Mouse (Mus musculus): ENCODE measurements at regions not wholly inside any gene's neighbourhood (a gene's known extent, or its start where the extent isn't known, plus 50 kb on each side); places are given as distances from the start of the nearest gene placed in this dataset.

DNA sequence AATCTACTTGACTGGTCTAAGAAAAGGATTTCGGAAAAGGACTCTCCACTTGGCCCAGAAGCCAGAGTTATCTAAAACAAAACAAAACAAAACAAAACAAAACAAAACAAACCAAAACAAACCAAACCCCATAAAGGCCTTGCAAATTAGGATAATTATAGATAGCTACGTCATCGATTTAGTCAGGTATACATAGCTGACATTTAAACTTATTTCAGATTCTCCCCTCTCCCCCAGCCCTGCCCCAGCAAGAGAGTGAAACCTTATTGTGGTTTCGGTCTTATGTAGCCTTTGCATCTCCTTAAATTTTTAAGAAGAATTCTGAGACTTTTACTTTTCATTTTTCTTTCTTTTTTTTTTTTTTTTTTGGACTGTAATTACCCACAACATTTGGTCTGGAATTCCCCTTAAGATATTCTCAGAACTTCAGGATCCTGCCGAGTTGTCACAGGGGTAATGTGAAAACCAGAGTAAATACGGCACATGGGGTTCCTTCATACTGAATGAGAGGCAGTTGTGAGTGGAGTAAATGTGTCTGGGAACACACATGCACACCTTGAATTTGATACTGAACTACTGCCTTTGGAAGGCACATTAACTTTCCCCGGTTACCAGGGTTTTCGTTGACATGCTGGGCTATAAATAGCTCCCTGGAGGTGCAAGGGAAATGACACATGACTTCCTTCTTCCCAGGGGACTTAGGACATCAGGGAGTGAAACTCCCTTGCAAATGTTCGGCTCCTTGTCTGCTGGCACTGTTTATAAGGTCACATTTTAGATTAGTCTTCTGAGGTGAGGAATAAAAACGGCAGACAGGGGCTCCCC is 94.8 kb upstream of the Rap1b start:
- DNase-seq (ENCODE audit: low read depth), result peak; percentile 25

DNA sequence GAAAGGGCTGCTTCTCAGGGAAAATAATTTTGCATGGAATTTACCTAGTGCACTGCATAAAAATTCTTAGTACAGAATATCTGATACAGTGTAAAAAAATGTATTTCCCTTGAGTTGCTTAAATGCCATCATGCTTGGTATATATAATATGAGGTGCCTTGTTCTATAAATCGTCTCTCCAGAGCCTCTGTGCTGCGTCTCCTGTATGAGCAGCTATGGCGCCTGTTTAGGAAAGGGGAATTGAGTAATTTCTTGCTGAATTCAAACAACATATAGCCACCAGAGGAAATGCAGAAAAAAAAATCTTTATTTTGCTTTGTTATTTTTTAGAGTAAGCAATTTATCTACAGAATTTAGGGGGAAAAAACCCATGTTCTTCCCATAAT is 95.4 kb upstream of the Rap1b start:
- no peak for DNase-seq (ENCODE audit: low read depth)

DNA sequence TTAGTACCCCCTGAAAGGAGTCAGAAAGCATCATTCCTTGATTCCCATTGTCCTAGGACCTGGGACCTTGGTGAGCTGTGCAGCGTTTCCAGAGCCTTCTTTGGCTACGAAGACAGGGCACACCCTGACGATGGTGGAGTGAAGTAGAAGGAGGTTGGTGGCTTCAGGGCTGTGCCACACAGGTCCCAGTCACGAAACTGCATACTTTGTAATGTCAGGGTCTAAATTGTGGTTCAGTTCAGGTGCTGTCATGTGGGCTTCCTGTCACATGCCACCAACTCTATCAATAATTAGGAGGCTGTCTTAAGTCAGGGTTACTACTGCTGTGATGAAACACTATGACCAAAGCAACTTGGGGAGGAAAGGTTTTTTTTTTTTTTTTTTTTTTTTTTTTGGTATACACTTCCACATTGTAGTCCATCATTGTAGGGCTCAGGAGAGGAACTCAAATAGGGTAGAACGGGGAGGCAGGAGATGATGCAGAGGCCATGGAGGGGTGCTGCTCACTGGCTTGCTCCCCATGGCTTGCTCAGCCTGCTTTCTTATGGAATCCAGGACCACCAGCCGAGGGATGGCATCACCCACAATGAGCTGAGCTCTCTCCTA is 98.0 kb upstream of the Rap1b start:
- DNase-seq (ENCODE audit: low read depth), result no peak

DNA sequence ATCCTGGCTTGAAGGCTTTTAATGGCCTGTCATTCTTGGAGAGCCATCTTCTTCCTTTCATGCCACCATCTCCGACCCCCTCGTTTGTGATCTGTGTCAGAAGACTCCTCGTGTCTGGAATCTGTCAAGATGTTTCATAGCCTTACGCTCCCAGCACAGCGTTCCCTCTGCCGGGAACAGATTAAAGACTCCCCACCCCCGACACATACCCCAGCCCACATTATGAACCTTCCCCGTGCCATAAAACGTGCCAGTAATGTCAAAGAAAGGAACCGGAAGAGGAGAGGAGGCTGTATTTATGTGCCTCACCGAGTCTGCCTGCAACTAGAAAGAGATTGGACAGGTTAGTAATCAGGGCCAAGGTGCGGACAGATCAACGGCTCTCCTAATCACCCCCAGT is 101.4 kb upstream of the Rap1b start:
- DNase-seq (ENCODE audit: low read depth), result no peak

DNA sequence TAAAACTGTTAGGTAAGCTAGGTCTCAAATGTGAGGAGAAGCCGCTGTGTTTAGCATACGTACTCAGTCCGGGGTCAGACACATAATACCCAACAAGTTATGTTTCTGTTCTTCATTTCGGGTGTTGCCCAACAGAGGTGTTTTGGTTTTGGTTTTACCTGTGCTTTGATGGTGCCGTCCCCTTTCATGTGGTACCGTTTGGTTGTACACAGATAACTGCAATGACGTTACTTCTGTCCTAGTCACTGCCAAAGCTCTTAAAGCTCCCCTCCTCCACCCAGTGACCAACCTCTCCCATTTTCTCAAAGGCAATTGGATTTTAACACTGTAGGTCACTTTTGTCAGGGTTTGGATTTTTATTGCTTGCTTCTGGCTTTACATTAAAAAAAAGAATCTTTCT is 102.1 kb upstream of the Rap1b start:
- no peak for DNase-seq (ENCODE audit: low read depth)

DNA sequence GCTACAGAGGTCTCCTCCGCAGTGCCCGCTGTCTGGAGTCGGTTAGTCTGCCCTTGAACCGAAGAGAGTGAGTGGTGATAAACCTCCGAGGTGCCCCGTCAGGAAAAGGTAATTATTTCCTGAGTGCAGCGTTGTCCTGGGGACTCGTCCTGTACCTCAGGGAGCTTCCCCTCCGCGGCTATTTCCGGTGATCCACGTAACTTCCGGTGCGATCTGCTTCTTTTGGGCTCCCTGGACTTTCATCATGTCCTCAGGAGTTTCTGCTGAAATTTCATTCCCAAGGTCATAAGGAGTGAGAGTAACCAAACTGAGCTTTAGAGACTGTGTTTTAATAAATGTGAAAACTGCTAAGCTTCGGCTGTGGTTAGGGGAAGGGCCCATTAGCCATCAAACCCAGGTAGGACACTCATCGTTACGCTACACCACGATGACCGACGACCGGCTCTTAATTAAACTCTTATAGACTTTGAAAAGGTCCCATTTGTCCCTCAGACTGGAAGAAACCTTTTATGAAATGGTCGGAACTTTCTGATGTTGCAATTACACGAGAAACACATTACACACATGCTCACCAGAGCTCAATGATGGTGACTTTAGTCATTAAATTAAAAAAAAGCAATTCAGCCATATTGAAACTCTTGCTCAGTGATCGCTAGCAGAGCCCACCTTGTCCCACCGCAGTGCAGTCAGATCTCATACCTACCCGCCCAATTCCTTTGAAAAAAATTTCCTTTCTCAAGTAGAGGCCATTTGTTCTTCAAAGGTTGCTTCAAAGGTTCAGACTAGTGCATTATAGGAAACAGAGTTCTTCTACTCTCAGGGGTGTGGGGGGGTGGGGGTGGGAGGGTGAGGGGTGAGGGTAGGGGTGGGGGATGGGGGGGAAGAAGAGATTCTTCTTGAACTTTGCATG is 106.5 kb upstream of the Rap1b start:
- no peak for DNase-seq (ENCODE audit: low read depth)

DNA sequence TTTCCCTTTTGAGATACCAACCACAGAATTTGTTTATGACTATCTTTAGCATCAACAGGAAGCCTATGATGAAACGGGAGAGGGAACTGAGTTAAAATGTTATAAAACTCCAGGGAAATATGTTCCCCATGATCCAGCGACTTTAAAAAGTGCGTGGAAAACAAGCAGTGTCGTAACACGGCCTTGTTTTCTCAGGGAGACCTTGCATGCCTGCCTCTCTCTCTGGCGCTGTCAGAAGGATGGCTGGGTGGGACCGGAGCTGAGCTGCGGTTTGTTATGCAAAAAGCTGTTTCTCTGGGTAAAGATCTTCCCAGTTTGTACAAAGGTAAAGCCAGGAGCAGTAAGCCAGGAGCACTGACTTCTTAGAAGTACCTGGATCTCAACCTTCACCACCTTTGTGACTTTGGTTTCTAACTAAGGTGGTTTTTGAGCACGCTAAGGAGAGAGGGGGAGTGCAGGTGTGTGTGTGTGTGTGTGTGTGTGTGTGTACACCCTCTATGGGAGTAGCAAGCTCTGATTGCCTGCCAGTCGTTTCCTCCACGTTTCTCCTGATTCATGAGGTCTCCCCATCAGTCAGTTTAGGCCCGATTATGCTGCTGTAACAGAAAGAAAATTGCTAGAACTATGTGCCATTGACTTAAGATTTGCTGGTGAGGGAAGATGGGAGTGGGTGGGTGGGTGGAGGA is 107.3 kb upstream of the Rap1b start:
- peak; percentile 37 for DNase-seq (ENCODE audit: low read depth)

DNA sequence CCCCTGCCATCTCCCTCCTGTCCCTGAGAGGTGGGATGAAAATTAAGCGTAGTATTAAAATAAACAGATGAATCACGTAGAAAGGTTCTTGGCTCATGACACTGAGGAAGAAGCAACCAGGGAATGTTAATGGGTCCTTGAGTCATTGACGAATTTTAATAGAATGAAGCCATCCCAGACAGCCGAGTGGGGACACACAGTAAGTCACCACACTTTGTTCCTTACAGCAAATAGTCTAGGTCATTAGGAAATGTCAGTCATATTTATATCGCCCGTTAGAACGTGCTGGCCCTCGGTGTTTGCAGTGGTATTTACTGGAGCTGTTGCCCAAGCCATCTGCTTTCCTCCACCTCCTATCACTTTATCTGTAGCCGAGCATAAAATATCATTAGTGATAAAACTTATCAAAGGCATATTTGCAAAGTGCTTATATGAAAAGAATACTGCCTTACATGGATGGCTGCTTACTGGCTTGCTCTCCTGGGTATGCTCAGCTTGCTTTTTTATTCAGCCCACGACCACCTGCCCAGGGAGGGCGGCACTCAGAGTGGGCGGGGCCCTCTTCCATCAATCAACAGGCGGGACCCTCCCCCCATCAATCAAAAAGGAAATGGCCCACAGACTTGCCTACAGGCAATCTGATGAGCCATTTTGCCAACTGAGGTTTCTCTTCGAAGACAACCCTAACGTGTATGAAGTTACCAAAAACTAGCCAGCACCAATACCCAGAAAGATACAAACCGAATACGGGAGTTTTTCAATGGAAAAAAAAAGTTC is 110.5 kb upstream of the Rap1b start:
- DNase-seq (ENCODE audit: low read depth), result no peak

DNA sequence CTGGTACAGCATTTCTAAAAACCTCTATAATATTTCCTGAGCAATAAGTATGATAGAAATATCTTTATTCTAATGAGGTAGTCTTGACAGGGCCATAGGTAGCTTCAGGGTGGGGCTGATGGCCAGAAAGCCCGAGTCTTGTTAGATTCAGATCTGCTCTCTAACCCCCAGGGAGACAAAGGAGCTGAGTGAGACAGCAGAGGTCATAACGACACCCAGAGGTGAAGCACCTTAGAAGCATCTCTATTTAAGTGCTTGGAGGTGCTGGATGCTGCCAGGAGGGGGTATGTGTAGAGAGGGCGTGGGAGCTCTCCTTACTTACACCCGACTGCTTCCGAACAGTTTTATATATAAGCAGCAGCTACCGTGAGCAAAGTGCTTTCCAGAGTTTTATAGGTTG is 128.9 kb upstream of the Rap1b start:
- no peak for DNase-seq (ENCODE audit: low read depth)

DNA sequence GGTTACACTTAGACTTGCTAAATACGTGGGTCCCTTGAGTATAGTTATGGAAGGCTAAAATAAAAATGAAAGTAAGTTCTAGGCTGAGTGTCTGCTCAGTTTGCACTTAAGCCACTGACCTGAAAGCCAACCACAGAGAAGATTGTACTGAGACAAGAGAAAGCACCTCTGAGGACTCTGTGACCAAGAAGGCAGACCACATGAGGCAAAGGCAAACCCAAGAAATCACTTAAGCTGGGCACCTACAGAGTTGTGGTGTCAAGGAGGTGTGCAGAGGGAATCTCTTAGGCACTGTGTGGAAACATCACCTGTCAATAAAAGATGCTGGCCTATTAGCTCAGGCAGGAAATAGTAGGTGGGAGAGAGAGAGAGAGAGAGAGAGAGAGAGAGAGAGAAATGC is 129.6 kb upstream of the Rap1b start:
- DNase-seq (ENCODE audit: low read depth), result no peak

DNA sequence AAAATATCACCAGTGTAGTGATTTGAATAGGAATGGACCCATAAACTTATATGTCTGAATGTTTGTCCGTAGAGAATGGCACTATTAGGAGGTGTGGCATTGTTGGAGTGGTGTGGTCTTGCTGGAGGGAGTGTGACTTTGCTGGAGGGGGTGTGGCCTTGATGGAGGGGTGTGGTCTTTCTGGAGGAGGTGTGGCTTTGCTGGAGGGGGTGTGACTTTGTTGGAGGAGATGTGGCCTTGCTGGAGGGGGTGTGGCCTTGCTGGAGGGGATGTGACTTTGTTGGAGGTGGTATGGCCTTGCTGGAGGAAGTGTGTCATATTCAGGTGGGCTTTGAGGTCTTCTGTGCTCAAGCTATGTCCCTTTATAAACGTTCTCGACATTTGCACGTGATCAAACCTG is 133.3 kb upstream of the Rap1b start:
- no peak for DNase-seq (ENCODE audit: low read depth)

DNA sequence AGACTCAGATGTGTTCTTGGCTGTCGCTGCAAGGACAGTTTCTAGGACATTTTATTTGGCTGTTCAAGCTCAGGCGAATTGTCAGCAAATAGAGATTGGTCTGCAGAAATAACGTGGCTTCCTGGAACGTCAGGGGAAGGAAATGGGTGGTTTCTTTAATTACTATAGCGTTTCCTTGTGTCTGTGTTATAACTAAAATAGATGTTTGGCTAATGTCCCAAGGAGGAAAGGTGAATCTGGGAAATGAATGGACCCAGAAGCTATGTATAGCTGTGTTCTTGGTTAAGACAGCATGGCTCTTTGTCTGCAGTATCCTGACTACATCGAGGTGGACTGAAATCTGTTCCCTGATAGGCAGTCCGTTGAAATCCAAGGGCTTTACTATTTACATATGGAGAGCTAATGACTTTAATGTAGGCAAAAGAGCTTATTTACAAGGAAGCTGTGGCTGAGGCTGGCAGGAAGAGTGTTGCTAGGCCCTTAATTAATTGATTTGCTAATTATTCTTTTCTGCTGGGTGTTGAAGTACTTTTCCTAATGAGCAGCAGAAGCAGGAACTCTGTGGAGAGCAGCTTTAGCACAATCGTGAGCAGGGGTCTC is 136.9 kb upstream of the Rap1b start:
- no peak for DNase-seq (ENCODE audit: low read depth)

DNA sequence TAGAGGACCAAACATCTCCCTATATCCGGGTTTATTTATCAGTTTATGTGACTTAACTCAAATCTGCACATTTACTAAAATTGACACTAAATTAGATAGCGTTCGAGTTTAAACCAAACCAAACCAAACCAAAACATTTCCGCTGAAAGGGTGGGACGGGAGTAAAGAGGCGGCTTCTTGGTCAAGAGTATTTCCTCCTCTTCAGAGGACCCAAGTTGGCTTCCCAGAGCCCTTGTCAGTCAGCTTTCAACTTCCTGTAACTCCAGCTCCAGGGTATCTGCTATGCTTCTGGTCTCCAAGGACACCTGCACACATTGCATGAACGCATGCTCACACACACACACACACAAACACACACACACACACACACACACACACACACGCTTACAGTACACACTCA is 137.4 kb upstream of the Rap1b start:
- DNase-seq (ENCODE audit: low read depth), result no peak

DNA sequence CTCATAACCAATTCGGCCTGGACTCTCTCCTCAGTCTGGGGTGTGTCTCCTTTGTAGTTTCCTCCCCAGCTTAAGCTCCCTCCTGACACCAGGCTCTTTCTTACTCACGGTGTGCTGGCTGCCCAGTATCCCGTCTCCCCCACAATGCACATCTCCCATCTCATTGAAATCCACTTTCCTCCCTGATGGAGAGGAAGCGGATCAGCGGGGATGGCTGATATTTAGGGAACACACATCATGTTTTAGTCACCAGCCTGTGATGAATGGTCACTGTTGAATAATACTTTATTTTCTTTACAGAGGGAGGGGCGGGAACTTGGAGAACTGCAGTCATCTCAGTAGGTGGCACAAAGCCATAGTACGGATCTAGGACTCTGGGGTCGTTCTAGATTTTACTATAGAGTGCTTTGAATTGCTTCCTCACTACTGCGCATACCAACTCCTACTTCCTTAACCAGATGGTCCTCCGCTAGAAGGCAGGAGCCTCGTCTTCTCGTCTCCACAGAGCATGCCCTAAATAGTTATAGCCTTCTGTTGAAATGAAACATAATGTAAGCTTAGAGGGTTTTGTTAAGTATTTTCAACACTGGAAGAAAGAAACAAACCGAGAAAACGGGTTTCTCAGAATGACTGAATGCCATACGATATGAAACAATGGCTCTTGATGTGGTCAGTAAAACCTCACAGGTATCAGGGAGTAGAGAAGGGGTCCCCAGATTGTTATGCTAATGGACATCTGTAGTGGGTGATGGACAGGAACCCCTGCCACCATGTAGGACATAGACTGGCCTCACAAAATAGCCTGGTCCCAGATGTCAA is 139.2 kb upstream of the Rap1b start:
- DNase-seq (ENCODE audit: low read depth), result peak; percentile 56

DNA sequence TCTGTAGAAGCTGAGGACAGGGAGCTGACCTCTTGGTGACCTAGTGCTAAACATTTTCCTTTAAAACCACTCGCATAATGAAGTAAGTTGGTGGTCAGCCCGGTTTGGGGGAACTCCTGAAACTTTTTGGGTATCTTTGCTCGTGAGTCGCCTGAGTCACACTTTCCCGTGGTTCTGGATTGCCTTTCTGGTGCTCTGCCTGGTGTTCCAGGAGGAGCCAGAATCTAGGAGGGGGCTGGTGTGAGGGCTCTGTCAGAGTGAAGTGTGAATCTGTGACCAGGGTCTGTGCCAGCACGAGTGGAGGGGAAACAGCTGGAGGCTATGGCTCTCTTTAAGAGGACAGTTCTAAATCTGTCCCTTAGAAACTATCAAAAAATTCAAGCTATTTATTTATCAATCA is 141.8 kb upstream of the Rap1b start:
- DNase-seq (ENCODE audit: low read depth), result peak; percentile 77

DNA sequence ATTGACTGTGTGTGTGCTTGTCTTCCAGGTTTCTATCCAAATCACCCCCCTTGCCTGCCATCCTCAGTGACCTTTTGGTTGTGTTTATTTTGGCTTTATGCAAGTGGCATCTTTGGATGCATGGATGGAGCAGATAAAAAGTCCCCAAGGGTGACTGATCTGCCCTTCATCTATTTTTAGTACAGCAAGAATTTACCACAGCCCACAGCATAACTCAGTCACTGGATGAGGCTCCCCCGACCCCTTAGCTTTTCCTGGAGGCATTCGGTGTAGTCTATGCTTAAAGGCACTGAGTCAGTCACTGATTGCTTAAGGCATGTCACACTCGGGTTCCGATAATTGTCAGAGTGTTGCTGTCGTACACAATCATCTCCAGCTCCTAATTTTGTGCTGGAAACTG is 142.2 kb upstream of the Rap1b start:
- peak; percentile 61 for DNase-seq (ENCODE audit: low read depth)

DNA sequence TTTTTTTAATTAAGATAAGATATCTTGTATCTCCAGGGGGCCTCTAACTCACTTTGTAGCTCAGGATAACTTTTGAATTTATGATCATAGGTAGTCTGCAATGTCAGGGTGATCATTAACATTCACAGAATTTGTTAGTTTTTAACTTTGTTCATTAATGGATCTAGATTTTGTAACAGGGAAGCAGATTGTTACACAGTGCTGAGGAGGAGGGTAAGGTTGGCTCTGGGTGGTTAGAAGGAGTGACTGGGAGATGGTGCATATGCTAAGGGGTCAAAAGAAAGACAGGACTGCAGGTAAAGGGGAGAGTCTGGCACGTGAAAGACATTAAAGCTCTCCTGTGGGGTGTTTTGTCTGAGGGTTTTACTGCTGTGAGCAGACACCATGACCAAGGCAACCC is 145.3 kb upstream of the Rap1b start:
- DNase-seq (ENCODE audit: low read depth), result no peak

DNA sequence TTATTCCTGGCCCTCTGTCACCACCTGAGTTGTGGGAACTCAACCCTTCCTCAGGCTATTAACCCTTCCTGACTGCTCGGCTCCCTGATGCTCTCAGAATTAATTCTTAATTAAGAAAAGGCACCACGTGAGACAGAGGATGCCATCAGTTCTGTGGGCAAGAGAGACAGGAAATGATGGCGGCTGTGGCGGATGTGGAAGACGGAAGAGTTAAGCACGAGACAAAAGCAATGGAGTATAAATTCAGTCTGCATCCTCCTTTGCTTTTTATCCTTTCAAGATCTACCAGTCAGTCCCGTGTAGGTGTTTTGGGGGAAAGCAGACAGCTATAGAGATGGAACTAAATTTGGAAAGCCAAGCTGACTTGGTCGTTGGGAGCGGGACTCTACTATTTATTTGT is 146.5 kb upstream of the Rap1b start:
- DNase-seq (ENCODE audit: low read depth), result no peak

DNA sequence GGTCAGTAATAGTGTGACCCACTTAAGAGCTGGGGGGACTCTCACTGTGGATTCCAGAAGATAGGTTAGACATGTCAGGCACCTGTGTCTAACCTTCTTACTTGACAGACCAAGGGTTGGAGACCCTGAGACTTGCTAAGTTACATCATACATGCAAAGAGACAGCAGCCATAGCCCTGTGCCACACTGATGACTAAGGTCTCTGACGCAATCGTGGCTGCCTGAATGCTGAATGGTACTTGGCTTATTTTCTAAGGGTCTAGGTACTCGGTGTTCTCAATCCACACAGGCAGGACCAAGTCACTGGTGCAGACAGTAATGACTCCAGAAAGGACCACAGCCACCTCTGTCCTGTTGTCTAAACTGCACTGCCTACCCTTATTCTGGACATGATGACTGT is 147.8 kb upstream of the Mdm1 start:
- peak; percentile 66 for DNase-seq (ENCODE audit: low read depth)

DNA sequence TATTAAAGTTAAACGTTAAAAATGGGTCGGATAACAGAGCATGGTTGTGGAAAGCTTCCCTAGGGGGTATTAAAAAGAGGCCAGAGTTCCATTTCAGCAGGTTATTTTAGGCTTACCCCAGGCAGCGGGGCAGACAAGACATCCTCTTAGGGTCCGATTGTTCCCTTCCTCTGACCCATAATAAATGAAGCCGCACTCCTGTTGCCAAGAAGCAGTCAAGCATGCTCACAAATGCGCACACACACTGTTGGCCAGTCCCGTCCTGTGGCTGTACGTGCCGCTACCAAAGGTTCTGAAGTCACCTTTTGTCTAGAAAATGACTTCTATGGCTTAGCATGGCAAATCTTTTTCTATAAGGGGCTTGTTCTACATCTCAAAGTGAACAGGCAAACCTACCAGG is 146.8 kb upstream of the Mdm1 start:
- DNase-seq (ENCODE audit: low read depth), result no peak

Data from NIH3T3 (cell line).